Comparison of ENCODE assay signal across 10 mouse cellular contexts in genomic region chr9:78289723-78290122, GRCm38 (mm10). TPM values are rescaled to one million over a fixed set of nuclear protein-coding genes. Genes with fewer than 3 reads are reported as not detected.
"Had no signal": no experiment of that assay in that cellular context is flagged by ENCODE, and none has a peak within 500 bp of the region (broad histone marks: within the 10 kb centered on the region; RNA-seq: fewer than 3 reads in every experiment).

Gene Gm10639, plus strand, starts transcription at chr9:78289923.

RNA-seq across cellular contexts. Expression of gene Gm10639, which starts in this region (rescaled TPM):
- polyA plus RNA-seq: hindbrain, embryonic 16.5 days; limb, embryonic 12.5 days; liver, embryonic 12.5 days; liver, embryonic 15.5 days; lung, embryonic 15.5 days; midbrain, embryonic 12.5 days; midbrain, embryonic 15.5 days; neural tube, embryonic 12.5 days; neural tube, embryonic 15.5 days; thymus, postnatal 0 days had no signal
